Mouse (Mus musculus): ENCODE results near the gene Olfr484. TPM values are rescaled to one million over a fixed set of nuclear protein-coding genes. Genes with fewer than 3 reads are reported as not detected.
"Not testable (repeated sequence)": the region's sequence is repeated elsewhere in the genome, so short reads cannot be mapped to it uniquely, and the experiment has no call there.

Gene Olfr484
- not detected in 2 replicates for polyA plus RNA-seq (2012; rRNA removed)

DNA sequence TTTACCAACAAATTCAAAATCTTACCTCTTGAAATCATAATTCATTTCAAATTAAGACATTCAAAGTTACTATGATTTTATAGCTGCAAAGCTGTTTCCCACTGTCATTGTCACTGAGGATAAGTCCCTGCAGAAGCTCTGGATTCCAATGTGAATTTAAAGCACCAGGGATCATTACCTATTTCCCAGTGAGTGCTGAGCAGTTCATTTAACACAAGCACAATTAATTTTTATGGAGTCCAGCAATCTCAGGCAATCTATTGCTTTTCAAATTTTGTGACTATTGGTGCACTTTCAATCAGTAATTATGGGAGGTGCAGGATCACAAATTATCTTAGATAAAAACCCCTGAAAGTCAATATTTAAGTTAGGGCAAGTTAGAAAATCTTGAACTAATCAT, at the start of gene Olfr484:
TSS of gene Olfr484 (minus strand) at position 101 of the 400 bp plus-strand sequence.
- DNase-seq (ENCODE audit: low spot score): no peak

GRCm38 (mm10) chr7:108172642-108173041, 45.4 kb upstream of the Olfr484 start, which contains the start of gene Olfr486:
Gene Olfr486, minus strand, starts transcription at chr7:108172742.
- DNase-seq (ENCODE audit: low spot score): not testable (repeated sequence)

DNA sequence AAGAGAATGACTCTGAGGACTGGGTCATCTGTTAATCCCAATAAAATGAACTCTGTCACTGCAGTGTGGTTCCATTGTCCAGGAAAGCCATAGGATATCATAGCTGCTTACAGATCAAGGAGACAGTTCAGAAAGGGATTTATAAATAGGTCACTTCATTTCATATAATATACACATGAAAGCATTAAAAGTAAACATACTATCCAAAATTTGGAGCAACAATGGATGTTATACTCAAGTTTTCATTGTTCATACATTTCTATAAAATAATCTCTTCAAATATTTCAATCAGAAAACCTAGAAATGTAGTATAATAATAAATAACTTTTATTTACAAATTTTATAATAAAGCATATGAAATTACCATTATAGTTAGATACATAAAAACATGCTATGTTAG, 32.5 kb upstream of the Olfr484 start, which contains the start of gene Olfr485:
TSS of gene Olfr485 (minus strand) at position 101 of the 400 bp plus-strand sequence.
- no peak for DNase-seq (ENCODE audit: low spot score)

- no peak for DNase-seq (ENCODE audit: low spot score)
Measured at GRCm38 (mm10) chr7:108121416-108121815, 5.8 kb downstream of the Olfr484 start.

DNA sequence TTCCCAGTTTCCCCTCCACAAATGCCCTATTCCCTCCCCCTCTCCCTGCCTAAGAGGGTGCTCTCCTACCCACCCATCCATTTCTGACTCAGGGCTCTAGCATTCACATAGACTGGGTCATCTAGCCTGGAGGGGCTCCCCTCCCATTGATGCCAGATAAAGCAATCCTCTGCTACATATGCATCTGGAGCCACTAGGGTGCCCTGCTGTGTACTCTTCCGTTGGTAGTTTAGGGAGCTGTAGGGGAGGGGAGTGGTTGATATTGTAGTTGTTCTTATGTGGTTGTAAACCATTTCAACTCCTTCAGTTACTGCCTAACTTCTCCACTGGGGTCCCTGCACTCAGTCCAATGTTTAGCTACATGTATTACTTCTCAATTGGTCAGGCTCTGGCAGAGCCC, 6.6 kb downstream of the Olfr484 start:
- no peak for DNase-seq (ENCODE audit: low spot score)

- DNase-seq (ENCODE audit: low spot score): no peak
Measured at GRCm38 (mm10) chr7:108100549-108100948, 26.7 kb downstream of the Olfr484 start, which contains the start of gene Olfr483. Gene Olfr483, plus strand, starts transcription at chr7:108100849.

GRCm38 (mm10) chr7:108097486-108097885, 29.8 kb downstream of the Olfr484 start, which contains the start of gene Olfr482:
Gene Olfr482, minus strand, starts transcription at chr7:108097586.
- no peak for DNase-seq (ENCODE audit: low spot score)

- DNase-seq (ENCODE audit: low spot score): no peak
Measured at GRCm38 (mm10) chr7:108079555-108079954, 47.7 kb downstream of the Olfr484 start, which contains the start of gene Olfr481. Gene Olfr481, plus strand, starts transcription at chr7:108079855.

Other genes with a start within 250 kb of the Olfr484 start
- gene Olfr472, start 229.5 kb downstream of the Olfr484 start, polyA plus RNA-seq (2012; rRNA removed): not detected in 2 replicates
- gene Olfr473, start 197.0 kb downstream of the Olfr484 start, polyA plus RNA-seq (2012; rRNA removed): not detected in 2 replicates
- not detected in 2 replicates for gene Olfr474, start 172.8 kb downstream of the Olfr484 start, polyA plus RNA-seq (2012; rRNA removed)
- not detected in 2 replicates for gene Olfr476, start 162.6 kb downstream of the Olfr484 start, polyA plus RNA-seq (2012; rRNA removed)
- gene Olfr477, start 140.8 kb downstream of the Olfr484 start, polyA plus RNA-seq (2012; rRNA removed): not detected in 2 replicates
- not detected in 2 replicates for gene Olfr478, start 93.5 kb downstream of the Olfr484 start, polyA plus RNA-seq (2012; rRNA removed)
- gene Olfr479, start 76.8 kb downstream of the Olfr484 start, polyA plus RNA-seq (2012; rRNA removed): not detected in 2 replicates
- not detected in 2 replicates for gene Olfr480, start 60.1 kb downstream of the Olfr484 start, polyA plus RNA-seq (2012; rRNA removed)
- gene Olfr481, start 47.6 kb downstream of the Olfr484 start, polyA plus RNA-seq (2012; rRNA removed): not detected in 2 replicates
- 0.06 and 0.07 TPM in 2 replicates for gene Olfr482, start 29.9 kb downstream of the Olfr484 start, polyA plus RNA-seq (2012; rRNA removed)
- gene Olfr483, start 26.6 kb downstream of the Olfr484 start, polyA plus RNA-seq (2012; rRNA removed): not detected in 2 replicates
- gene Olfr485, start 32.4 kb upstream of the Olfr484 start, polyA plus RNA-seq (2012; rRNA removed): not detected in 2 replicates
- gene Olfr486, start 45.3 kb upstream of the Olfr484 start, polyA plus RNA-seq (2012; rRNA removed): not detected in 2 replicates
- not detected in 2 replicates for gene Olfr487, start 87.2 kb upstream of the Olfr484 start, polyA plus RNA-seq (2012; rRNA removed)
- gene Olfr488, start 130.9 kb upstream of the Olfr484 start, polyA plus RNA-seq (2012; rRNA removed): not detected in 2 replicates
- gene Olfr490, start 161.5 kb upstream of the Olfr484 start, polyA plus RNA-seq (2012; rRNA removed): not detected in 2 replicates
- not detected in 2 replicates for gene Olfr491, start 186.0 kb upstream of the Olfr484 start, polyA plus RNA-seq (2012; rRNA removed)
- gene Olfr492, start 196.2 kb upstream of the Olfr484 start, polyA plus RNA-seq (2012; rRNA removed): not detected in 2 replicates
- not detected in 2 replicates for gene Olfr493, start 219.5 kb upstream of the Olfr484 start, polyA plus RNA-seq (2012; rRNA removed)
- not detected in 2 replicates for gene Olfr494, start 237.9 kb upstream of the Olfr484 start, polyA plus RNA-seq (2012; rRNA removed)

Data from urinary bladder, adult 2 months (tissue).